ENCODE assay signal across 8 mouse cellular contexts in genomic region chr3:87885281-87886003, GRCm38 (mm10). TPM values are rescaled to one million over a fixed set of nuclear protein-coding genes. Genes with fewer than 3 reads are reported as not detected.
DNase-seq lines count a peak whose midpoint lies in the region; ATAC-seq lines count a peak whose summit lies in the region.

Gene Prcc, minus strand, starts transcription at chr3:87885608.

- peak within 1 kb of the TSS; percentile 81 for H3K27ac ChIP-seq in hindbrain, embryonic 12.5 days

- H3K4me3 ChIP-seq in hindbrain, embryonic 12.5 days, result peak within 1 kb of the TSS; percentile 99

- peak within 1 kb of the TSS; percentile 97 for H3K9ac ChIP-seq in hindbrain, embryonic 12.5 days

- peak within 1 kb of the TSS; percentile 87 for H3K4me2 ChIP-seq in hindbrain, embryonic 12.5 days (replicated peaks)

- peaks cover 20% of the 10 kb centered on the region for H3K4me1 ChIP-seq in hindbrain, embryonic 12.5 days

- peaks cover 3% of the 10 kb centered on the region for H3K36me3 ChIP-seq in hindbrain, embryonic 12.5 days

- peak; percentile 99 for ATAC-seq in hindbrain, embryonic 12.5 days (ENCODE audit: low FRiP score)

- WGBS in hindbrain, embryonic 12.5 days, result under 1% methylated on average over 33 of the region's 33 CpGs

- peak; percentile 96 for DNase-seq in NIH3T3 (ENCODE audit: low read depth)
- DNase-seq in cerebellum, postnatal 10 days, result peak; percentile 90 to 92
- DNase-seq in frontal cortex, postnatal 10 days (ENCODE audit: low spot score in 2 of 2), result peak; percentile 90 to 96
- DNase-seq in layer of hippocampus, postnatal 14 days (ENCODE audit: low spot score in 2 of 2), result peak; percentile 89 to 98
- DNase-seq in lung, postnatal 14 days, result peak; percentile 86
- DNase-seq in retina, adult 2 months (ENCODE audit: low read depth, low spot score), result peak; percentile 99
- peak; percentile 85 to 92 for DNase-seq in thymus, postnatal 36 days

- no peaks in the 10 kb centered on the region for H3K27me3 ChIP-seq in hindbrain, embryonic 12.5 days

- no peaks in the 10 kb centered on the region for H3K9me3 ChIP-seq in hindbrain, embryonic 12.5 days (replicated peaks)

RNA-seq across cellular contexts. Expression of gene Prcc, which starts in this region (rescaled TPM):
- polyA plus RNA-seq in hindbrain, embryonic 12.5 days (2016; fragmentation: Nextera tagmentation; extraction: Ambion mirVana), result 14.7 and 16.4 TPM in 2 replicates
- 10 to 100 TPM; 64.0 to 64.1 TPM for total RNA-seq in layer of hippocampus, postnatal 14 days (2021)

Comparison
In these comparisons a context has a peak if more than half of its experiments do, and no peak if none do; other contexts are left out.
1. Peak in every context shown above with its lines: DNase-seq, ATAC-seq, H3K4me3 ChIP-seq and H3K27ac ChIP-seq.